Mouse (Mus musculus): ENCODE measurements around the gene Rbms3. TPM values are rescaled to one million over a fixed set of nuclear protein-coding genes. Genes with fewer than 3 reads are reported as not detected.

Gene Rbms3
- polyA plus RNA-seq, 1 experiment from 2014 or later: 48.9 TPM

DNA sequence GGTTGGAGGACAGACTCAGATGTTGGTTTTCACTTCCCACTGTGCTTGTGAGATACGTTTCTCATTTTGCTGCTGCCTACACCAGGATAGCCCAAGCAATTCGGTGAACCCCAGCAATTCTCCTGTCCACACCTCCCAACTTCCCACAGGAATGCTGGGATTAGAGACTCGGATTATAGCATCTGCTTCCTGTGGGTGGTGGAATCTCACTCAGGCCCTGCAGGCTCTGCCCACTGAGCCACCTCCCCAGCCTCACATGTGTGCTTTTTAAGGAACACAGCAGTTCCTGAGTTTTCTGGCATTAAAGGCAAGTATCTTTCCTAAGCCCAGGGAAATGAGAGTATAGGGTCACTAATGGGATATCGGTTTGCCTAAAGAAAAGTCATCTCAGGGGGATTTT lies 941.1 kb downstream of the Rbms3 start:
- ATAC-seq (no peak), DNase-seq (ENCODE audit: low spot score) (no peak)
- Histone ChIP-seq H3K4me3 (ENCODE audit: low read depth, low read length) (no peak overlapping the region), H3K27ac (ENCODE audit: low read length) (no peak overlapping the region), H3K9me3 (ENCODE audit: low read length) (no peaks in the 10 kb centered on the region), H3K36me3 (ENCODE audit: insufficient read depth, low read length) (no peaks in the 10 kb centered on the region), H3K27me3 (replicated peaks; ENCODE audit: insufficient read depth, low read length) (no peaks in the 10 kb centered on the region), H3K4me2 (replicated peaks; ENCODE audit: low read depth, low read length) (no peak overlapping the region), H3K4me1 (ENCODE audit: insufficient read depth, low read depth, low read length) (no peaks in the 10 kb centered on the region), H3K9ac (replicated peaks; ENCODE audit: low read depth) (no peak overlapping the region)
- WGBS: 82% methylated on average over 4 of the region's 4 CpGs
- no peak for TF ChIP-seq CTCF (IDR thresholded peaks at IDR 0.05)
- no peak for TF ChIP-seq EP300 (IDR thresholded peaks at IDR 0.05)

DNA sequence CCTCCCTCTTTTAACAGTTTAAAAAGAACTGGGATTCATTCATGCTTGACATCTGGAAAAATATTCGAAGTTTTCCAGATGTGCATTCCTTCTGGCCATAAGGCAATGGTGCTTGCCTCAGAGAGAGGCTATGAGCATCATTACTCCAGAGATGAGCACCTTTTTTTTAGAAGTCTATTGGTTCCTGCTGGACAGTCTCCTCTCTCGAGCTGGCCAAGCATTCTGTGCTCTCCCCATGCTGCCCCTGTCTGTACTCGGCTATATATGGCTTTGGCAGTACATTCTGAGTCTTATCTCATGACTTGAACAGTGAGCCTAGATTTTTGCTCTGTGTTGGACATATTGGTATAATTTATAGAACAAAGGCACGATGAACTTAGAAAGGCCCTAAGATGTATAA lies 952.6 kb downstream of the Rbms3 start:
- Histone ChIP-seq H3K27ac (ENCODE audit: low read length) (no peak overlapping the region), H3K4me1 (ENCODE audit: insufficient read depth, low read depth, low read length) (no peaks in the 10 kb centered on the region), H3K27me3 (replicated peaks; ENCODE audit: insufficient read depth, low read length) (no peaks in the 10 kb centered on the region), H3K4me2 (replicated peaks; ENCODE audit: low read depth, low read length) (no peak overlapping the region), H3K9me3 (ENCODE audit: low read length) (no peaks in the 10 kb centered on the region), H3K4me3 (ENCODE audit: low read depth, low read length) (no peak overlapping the region), H3K9ac (replicated peaks; ENCODE audit: low read depth) (no peak overlapping the region), H3K36me3 (ENCODE audit: insufficient read depth, low read length) (0 out of 2 replicates have a peak, but pooled peaks cover 4% of the 10 kb centered on the region)
- WGBS: 46% methylated on average over 4 of the region's 4 CpGs
- TF ChIP-seq EP300 (IDR thresholded peaks at IDR 0.05): no peak
- TF ChIP-seq CTCF (IDR thresholded peaks at IDR 0.05): no peak
- DNase-seq (ENCODE audit: low spot score): no peak
- ATAC-seq: peak; percentile 58

- ATAC-seq: peak; percentile 92
- 52% methylated on average over 2 of the region's 2 CpGs for WGBS
- no peaks in the 10 kb centered on the region for H3K9me3 ChIP-seq (ENCODE audit: low read length)
Measured at GRCm38 (mm10) chr9:116676445-116676844, 953.3 kb downstream of the Rbms3 start.

GRCm38 (mm10) chr9:116674191-116674590 lies 955.5 kb downstream of the Rbms3 start:
- H3K27ac ChIP-seq (ENCODE audit: low read length): no peak overlapping the region
- ATAC-seq (no peak), DNase-seq (ENCODE audit: low spot score) (no peak)

More at GRCm38 (mm10) chr9:116676445-116676844, 953.3 kb downstream of the Rbms3 start:
- Histone ChIP-seq H3K4me1 (ENCODE audit: insufficient read depth, low read depth, low read length) (no peaks in the 10 kb centered on the region), H3K4me3 (ENCODE audit: low read depth, low read length) (no peak overlapping the region), H3K27me3 (replicated peaks; ENCODE audit: insufficient read depth, low read length) (no peaks in the 10 kb centered on the region), H3K36me3 (ENCODE audit: insufficient read depth, low read length) (0 out of 2 replicates have a peak, but pooled peaks cover 4% of the 10 kb centered on the region), H3K27ac (ENCODE audit: low read length) (no peak overlapping the region), H3K4me2 (replicated peaks; ENCODE audit: low read depth, low read length) (no peak overlapping the region), H3K9ac (replicated peaks; ENCODE audit: low read depth) (no peak overlapping the region)
- peak; percentile 87 for DNase-seq (ENCODE audit: low spot score)
- TF ChIP-seq EP300 (IDR thresholded peaks at IDR 0.05) (peak; percentile 79), CTCF (IDR thresholded peaks at IDR 0.05) (no peak)

GRCm38 (mm10) chr9:116661026-116661425 lies 968.7 kb downstream of the Rbms3 start:
- Histone ChIP-seq H3K9ac (replicated peaks; ENCODE audit: low read depth) (no peak overlapping the region), H3K9me3 (ENCODE audit: low read length) (no peaks in the 10 kb centered on the region), H3K4me3 (ENCODE audit: low read depth, low read length) (no peak overlapping the region), H3K27me3 (replicated peaks; ENCODE audit: insufficient read depth, low read length) (no peaks in the 10 kb centered on the region), H3K27ac (ENCODE audit: low read length) (no peak overlapping the region), H3K4me2 (replicated peaks; ENCODE audit: low read depth, low read length) (no peak overlapping the region), H3K4me1 (ENCODE audit: insufficient read depth, low read depth, low read length) (no peaks in the 10 kb centered on the region), H3K36me3 (ENCODE audit: insufficient read depth, low read length) (no peaks in the 10 kb centered on the region; the same call in 1 of the 2 replicates)
- no peak for ATAC-seq
- no peak for DNase-seq (ENCODE audit: low spot score)
- 80% methylated on average over 4 of the region's 4 CpGs for WGBS
- no peak for TF ChIP-seq CTCF (IDR thresholded peaks at IDR 0.05)
- TF ChIP-seq EP300 (IDR thresholded peaks at IDR 0.05): no peak

More at GRCm38 (mm10) chr9:116674191-116674590, 955.5 kb downstream of the Rbms3 start:
- no peak overlapping the region for H3K9ac ChIP-seq (replicated peaks; ENCODE audit: low read depth)
- H3K9me3 ChIP-seq (ENCODE audit: low read length): no peaks in the 10 kb centered on the region
- H3K4me1 ChIP-seq (ENCODE audit: insufficient read depth, low read depth, low read length): no peaks in the 10 kb centered on the region
- no peaks in the 10 kb centered on the region for H3K27me3 ChIP-seq (replicated peaks; ENCODE audit: insufficient read depth, low read length)
- no peak overlapping the region for H3K4me2 ChIP-seq (replicated peaks; ENCODE audit: low read depth, low read length)
- no peak overlapping the region for H3K4me3 ChIP-seq (ENCODE audit: low read depth, low read length)
- H3K36me3 ChIP-seq (ENCODE audit: insufficient read depth, low read length): 0 out of 2 replicates have a peak, but pooled peaks cover 4% of the 10 kb centered on the region
- WGBS: 88% methylated on average over 4 of the region's 4 CpGs
- TF ChIP-seq EP300 (IDR thresholded peaks at IDR 0.05) (no peak), CTCF (IDR thresholded peaks at IDR 0.05) (no peak)

DNA sequence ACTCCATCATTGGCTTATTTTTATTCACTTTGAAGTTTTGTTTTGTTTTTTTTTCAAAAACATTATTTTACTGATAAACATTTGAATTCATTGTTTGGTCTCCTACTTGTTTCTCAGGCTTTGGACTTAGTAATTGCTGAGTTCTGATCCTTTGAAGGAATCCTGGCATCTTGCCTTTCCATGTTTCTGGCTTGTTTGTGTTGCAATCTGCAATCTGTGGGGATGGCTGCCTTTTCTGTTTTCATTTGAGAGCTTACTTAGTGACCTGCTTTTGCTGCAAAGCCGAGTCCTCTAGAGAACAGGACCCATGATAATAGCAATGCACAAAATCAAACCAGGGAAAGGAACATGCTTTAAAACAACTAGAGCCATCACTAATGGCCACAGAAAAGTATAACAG lies 969.8 kb downstream of the Rbms3 start:
- Histone ChIP-seq H3K27ac (ENCODE audit: low read length) (no peak overlapping the region), H3K9ac (replicated peaks; ENCODE audit: low read depth) (no peak overlapping the region), H3K4me1 (ENCODE audit: insufficient read depth, low read depth, low read length) (no peaks in the 10 kb centered on the region), H3K9me3 (ENCODE audit: low read length) (no peaks in the 10 kb centered on the region), H3K27me3 (replicated peaks; ENCODE audit: insufficient read depth, low read length) (no peaks in the 10 kb centered on the region), H3K4me2 (replicated peaks; ENCODE audit: low read depth, low read length) (no peak overlapping the region), H3K4me3 (ENCODE audit: low read depth, low read length) (no peak overlapping the region), H3K36me3 (ENCODE audit: insufficient read depth, low read length) (no peaks in the 10 kb centered on the region; the same call in 1 of the 2 replicates)
- no peak for TF ChIP-seq EP300 (IDR thresholded peaks at IDR 0.05)
- no peak for TF ChIP-seq CTCF (IDR thresholded peaks at IDR 0.05)
- no peak for DNase-seq (ENCODE audit: low spot score)
- WGBS: 64% methylated on average over 1 of the region's 1 CpGs
- ATAC-seq: no peak

- DNase-seq (ENCODE audit: low spot score): no peak
- no peaks in the 10 kb centered on the region for H3K36me3 ChIP-seq (ENCODE audit: insufficient read depth, low read length)
- H3K27me3 ChIP-seq (replicated peaks; ENCODE audit: insufficient read depth, low read length): no peaks in the 10 kb centered on the region
- no peak overlapping the region for H3K9ac ChIP-seq (replicated peaks; ENCODE audit: low read depth)
- no peak overlapping the region for H3K4me3 ChIP-seq (ENCODE audit: low read depth, low read length)
- WGBS: 85% methylated on average over 2 of the region's 2 CpGs
- H3K4me2 ChIP-seq (replicated peaks; ENCODE audit: low read depth, low read length): no peak overlapping the region
- H3K9me3 ChIP-seq (ENCODE audit: low read length): no peaks in the 10 kb centered on the region
- no peaks in the 10 kb centered on the region for H3K4me1 ChIP-seq (ENCODE audit: insufficient read depth, low read depth, low read length)
- ATAC-seq: no peak
- TF ChIP-seq CTCF (IDR thresholded peaks at IDR 0.05): no peak
- no peak for TF ChIP-seq EP300 (IDR thresholded peaks at IDR 0.05)
- no peak overlapping the region for H3K27ac ChIP-seq (ENCODE audit: low read length)
Measured at GRCm38 (mm10) chr9:116657141-116657540, 972.6 kb downstream of the Rbms3 start.
